Mouse (Mus musculus): Measurements from ENCODE around the gene Trmt5. TPM values are rescaled to one million over a fixed set of nuclear protein-coding genes. Genes with fewer than 3 reads are reported as not detected.

The Trmt5 gene
- polyA plus RNA-seq (2012; rRNA removed) = 13.9 and 15.7 TPM in 2 replicates

DNA sequence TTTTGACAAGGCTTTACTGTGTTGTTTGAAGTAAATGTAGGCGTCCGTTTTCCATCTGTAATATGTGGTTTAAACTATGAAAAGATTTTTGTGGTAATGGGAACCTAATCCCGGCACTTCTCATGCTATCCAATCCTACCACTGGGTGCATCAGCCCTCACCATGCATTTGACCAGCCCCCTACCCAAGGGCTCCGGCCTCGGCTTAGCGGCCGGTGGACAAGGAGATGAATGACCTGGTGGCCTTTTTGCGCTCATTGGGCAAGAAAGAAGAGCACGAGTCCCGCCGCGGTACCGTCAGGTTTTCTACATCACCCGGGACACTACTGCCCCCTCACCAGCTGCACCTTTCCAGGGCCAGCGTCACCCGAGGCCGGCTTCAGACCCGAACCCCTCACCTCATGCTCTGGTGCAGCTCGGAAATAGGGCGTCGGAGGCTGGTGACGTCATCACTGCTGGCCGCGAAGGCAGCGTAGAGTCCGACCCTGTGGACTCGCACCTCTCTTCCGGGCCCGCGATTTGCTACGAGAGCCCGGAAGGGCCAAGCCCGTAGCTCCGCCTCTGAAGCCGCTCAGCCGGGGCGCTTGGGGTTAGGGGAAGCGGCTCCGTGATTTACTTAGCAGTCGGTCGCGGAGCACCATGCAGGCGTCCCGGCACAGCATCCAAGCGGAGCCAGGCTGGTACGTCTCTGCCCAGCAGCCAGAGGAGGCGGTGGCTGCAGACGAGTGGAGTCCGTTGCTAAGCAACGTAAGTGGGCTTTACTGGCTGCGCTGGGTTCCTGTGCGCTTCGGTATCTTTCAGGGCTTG lies at the start of gene Trmt5, which contains the start of gene Slc38a6:
Gene Trmt5, minus strand, starts transcription at position 424 of the 806 bp plus-strand sequence.
Gene Slc38a6, plus strand, starts transcription at position 493 of the 806 bp plus-strand sequence.
- under 1% methylated on average over 53 of the region's 53 CpGs for WGBS

DNA sequence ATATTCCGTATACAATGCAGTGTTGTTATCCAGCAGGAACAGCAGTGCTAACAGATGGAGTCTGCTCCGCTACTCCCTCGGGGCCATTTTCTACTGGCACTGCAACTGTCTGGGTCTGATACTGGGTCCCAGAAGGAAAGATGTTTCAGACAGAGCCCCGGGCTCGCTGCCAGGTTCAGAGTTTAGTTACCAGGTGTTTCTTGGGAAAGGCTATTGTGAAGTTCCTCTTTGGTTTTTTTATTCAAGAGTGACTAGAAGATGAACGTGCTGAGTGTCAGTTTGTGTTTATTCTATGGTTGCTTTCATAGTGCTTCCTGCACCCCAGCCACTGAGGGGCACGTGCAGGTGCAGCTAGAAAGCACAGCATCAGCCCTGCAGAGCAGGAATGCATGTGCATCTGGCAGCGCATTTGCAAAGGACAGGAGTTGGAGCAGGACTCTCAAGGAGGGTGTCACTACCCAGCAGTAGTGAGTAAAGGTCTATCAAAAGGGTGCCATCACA lies 47.6 kb upstream of the Trmt5 start:
- TF ChIP-seq POLR2A (IDR thresholded peaks at IDR 0.05; ENCODE audit: borderline replicate concordance, insufficient read depth, low read length) = no peak
- TF ChIP-seq CTCF (IDR thresholded peaks at IDR 0.05; ENCODE audit: borderline replicate concordance, insufficient read depth, low read depth, low read length) = no peak
- Histone ChIP-seq H3K4me3 (replicated peaks; ENCODE audit: insufficient read depth, low read depth, low read length) (no peak overlapping the region), H3K4me1 (ENCODE audit: control insufficient read depth, insufficient read depth, low read length) (no peaks in the 10 kb centered on the region), H3K27me3 (ENCODE audit: control insufficient read depth, insufficient read depth, low read length) (no peaks in the 10 kb centered on the region), H3K27ac (ENCODE audit: insufficient read depth, low read length) (no peak overlapping the region)
- WGBS = 19% methylated on average over 8 of the region's 8 CpGs
- no peak for DNase-seq

More for the DNA sequence above, at the start of gene Trmt5, which contains the start of gene Slc38a6:
- Histone ChIP-seq H3K4me1 (ENCODE audit: control insufficient read depth, insufficient read depth, low read length) (0 out of 2 replicates have a peak, but pooled peaks cover 4% of the 10 kb centered on the region), H3K27ac (ENCODE audit: insufficient read depth, low read length) (peak within 1 kb of the TSS; percentile 23; the same call in 1 of the 2 replicates), H3K4me3 (replicated peaks; ENCODE audit: insufficient read depth, low read depth, low read length) (peak within 1 kb of the TSS; percentile 82), H3K27me3 (ENCODE audit: control insufficient read depth, insufficient read depth, low read length) (no peaks in the 10 kb centered on the region)
- DNase-seq = peak; percentile 93
- TF ChIP-seq CTCF (IDR thresholded peaks at IDR 0.05; ENCODE audit: borderline replicate concordance, insufficient read depth, low read depth, low read length) = no peak
- peak; percentile 56; the same call in 1 of the 2 replicates for TF ChIP-seq POLR2A (IDR thresholded peaks at IDR 0.05; ENCODE audit: borderline replicate concordance, insufficient read depth, low read length)

DNA sequence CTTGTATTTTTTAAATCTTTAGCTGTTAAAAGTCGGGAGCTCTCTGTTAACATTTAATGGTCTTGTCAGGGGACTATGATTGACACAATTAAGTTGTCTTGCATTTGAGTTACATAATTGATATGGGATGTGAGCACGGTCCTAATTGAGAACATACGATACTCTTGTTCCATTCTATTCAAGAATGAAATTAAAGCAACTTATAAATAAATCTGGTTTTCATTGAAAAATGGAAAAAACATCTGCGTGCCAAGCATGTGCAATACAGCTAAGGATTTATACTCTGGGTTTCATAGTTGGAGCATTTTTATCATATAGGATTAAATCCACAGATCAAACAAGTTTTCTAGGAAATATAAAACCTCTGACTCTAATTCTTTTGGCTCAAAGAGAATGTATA lies 46.2 kb upstream of the Trmt5 start:
- WGBS = 93% methylated on average over 4 of the region's 4 CpGs

DNA sequence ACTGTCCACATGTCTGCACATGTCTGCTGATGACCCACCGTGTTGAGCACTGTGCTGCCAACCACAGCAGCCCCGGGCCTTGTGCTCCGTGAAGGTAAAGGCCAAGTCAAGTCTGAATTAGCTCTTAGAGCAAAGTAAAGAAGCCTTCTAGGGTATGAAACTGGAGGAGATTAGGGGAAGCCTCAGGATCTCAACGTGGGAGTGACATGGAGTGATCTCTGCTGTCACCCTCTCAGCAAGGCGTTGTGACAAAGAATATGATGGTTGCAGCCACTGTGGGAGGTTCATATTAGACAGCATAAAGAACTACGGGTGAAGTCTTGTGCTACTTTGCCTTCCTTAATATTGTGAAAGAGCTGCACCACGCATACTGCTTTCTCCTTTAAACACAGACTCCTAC lies 43.7 kb upstream of the Trmt5 start:
- DNase-seq = no peak
- Histone ChIP-seq H3K27ac (ENCODE audit: insufficient read depth, low read length) (no peak overlapping the region), H3K27me3 (ENCODE audit: control insufficient read depth, insufficient read depth, low read length) (no peaks in the 10 kb centered on the region), H3K4me3 (replicated peaks; ENCODE audit: insufficient read depth, low read depth, low read length) (no peak overlapping the region), H3K4me1 (ENCODE audit: control insufficient read depth, insufficient read depth, low read length) (no peaks in the 10 kb centered on the region)
- no peak for TF ChIP-seq CTCF (IDR thresholded peaks at IDR 0.05; ENCODE audit: borderline replicate concordance, insufficient read depth, low read depth, low read length)
- no peak for TF ChIP-seq POLR2A (IDR thresholded peaks at IDR 0.05; ENCODE audit: borderline replicate concordance, insufficient read depth, low read length)
- 77% methylated on average over 7 of the region's 7 CpGs for WGBS

More for the DNA sequence above, 46.2 kb upstream of the Trmt5 start:
- Histone ChIP-seq H3K4me1 (ENCODE audit: control insufficient read depth, insufficient read depth, low read length) (no peaks in the 10 kb centered on the region), H3K27me3 (ENCODE audit: control insufficient read depth, insufficient read depth, low read length) (no peaks in the 10 kb centered on the region), H3K4me3 (replicated peaks; ENCODE audit: insufficient read depth, low read depth, low read length) (no peak overlapping the region), H3K27ac (ENCODE audit: insufficient read depth, low read length) (no peak overlapping the region)
- no peak for TF ChIP-seq CTCF (IDR thresholded peaks at IDR 0.05; ENCODE audit: borderline replicate concordance, insufficient read depth, low read depth, low read length)
- TF ChIP-seq POLR2A (IDR thresholded peaks at IDR 0.05; ENCODE audit: borderline replicate concordance, insufficient read depth, low read length) = no peak
- no peak for DNase-seq

DNA sequence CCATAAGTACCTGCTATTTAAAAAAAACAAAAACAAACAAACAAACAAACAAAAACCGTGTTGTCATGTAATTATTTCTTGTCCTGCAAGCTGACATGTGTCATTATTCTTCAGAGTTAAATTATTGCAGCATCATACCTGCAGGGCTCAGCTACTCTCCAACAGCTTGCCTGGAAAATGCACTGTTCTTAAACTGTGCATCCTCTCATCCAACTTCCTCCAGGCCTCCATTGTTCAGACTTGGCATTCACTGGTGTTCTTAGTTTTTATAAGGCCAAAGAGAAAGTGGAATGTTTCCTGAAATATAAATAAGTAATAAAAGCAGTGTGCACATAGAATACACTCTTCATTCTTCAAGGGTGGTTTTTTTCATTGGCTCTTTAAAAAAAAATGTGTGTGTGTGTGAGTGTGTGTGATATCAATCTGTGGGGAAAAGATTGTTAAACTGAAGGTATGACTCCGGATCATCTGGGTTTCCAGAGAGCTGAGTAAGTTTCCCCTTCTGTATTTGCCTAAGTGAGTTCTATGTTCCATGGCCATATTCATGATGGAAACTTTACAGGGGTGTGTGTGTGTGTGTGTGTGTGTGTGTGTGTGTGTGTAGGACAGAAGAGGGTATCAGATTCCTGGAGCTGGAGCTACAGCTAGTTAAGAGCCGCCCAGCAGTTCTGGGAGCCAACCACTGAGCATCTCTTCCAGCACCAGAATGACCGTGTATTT lies 42.1 kb upstream of the Trmt5 start:
- Histone ChIP-seq H3K27ac (ENCODE audit: insufficient read depth, low read length) (no peak overlapping the region), H3K4me3 (replicated peaks; ENCODE audit: insufficient read depth, low read depth, low read length) (no peak overlapping the region), H3K4me1 (ENCODE audit: control insufficient read depth, insufficient read depth, low read length) (no peaks in the 10 kb centered on the region), H3K27me3 (ENCODE audit: control insufficient read depth, insufficient read depth, low read length) (no peaks in the 10 kb centered on the region)
- WGBS = 85% methylated on average over 4 of the region's 4 CpGs
- no peak for DNase-seq
- no peak for TF ChIP-seq POLR2A (IDR thresholded peaks at IDR 0.05; ENCODE audit: borderline replicate concordance, insufficient read depth, low read length)
- no peak for TF ChIP-seq CTCF (IDR thresholded peaks at IDR 0.05; ENCODE audit: borderline replicate concordance, insufficient read depth, low read depth, low read length)

DNA sequence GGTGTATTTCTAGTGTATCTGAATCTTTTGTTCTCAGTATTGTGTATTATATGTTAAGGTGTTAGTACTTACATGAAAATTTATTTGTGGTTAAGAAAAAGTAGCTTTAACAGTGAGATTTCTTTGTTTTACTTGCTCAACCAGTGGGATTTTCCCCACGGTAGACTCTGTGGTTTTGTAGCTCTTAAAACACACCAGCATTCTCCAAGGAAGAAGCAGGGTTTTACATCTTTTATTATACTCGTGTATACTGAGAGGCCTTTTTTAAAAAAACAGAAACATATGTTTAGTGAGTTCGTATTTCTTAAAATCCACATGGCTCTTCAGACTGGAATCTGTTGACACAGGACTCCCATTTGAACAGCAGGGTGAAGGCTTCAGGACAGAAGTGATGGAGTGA lies 40.9 kb upstream of the Trmt5 start:
- Histone ChIP-seq H3K4me1 (ENCODE audit: control insufficient read depth, insufficient read depth, low read length) (no peaks in the 10 kb centered on the region), H3K27ac (ENCODE audit: insufficient read depth, low read length) (no peak overlapping the region), H3K27me3 (ENCODE audit: control insufficient read depth, insufficient read depth, low read length) (no peaks in the 10 kb centered on the region), H3K4me3 (replicated peaks; ENCODE audit: insufficient read depth, low read depth, low read length) (no peak overlapping the region)
- TF ChIP-seq CTCF (IDR thresholded peaks at IDR 0.05; ENCODE audit: borderline replicate concordance, insufficient read depth, low read depth, low read length) (no peak), POLR2A (IDR thresholded peaks at IDR 0.05; ENCODE audit: borderline replicate concordance, insufficient read depth, low read length) (no peak)
- WGBS = 83% methylated on average over 3 of the region's 3 CpGs
- DNase-seq = no peak

DNA sequence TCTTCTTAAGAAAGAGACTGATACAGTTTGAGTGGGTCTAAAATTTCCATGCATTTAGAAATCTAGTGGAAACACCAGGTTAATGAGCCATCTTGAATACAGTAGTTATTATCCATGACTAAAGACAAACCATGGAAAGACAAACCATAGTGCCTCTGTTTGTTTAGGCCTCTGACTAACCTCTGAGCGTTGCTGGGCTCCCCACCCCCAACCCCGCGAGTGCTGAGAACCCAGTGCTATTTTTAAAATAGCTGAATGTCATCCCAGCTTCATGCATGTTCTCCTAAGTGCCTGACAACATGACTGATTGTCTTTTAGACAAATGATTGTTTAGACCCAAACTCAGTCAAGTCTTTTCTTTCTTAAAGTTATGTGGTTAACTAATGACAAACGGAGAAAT lies 39.1 kb upstream of the Trmt5 start:
- DNase-seq = no peak
- H3K27me3 ChIP-seq (ENCODE audit: control insufficient read depth, insufficient read depth, low read length) = no peaks in the 10 kb centered on the region
- H3K4me1 ChIP-seq (ENCODE audit: control insufficient read depth, insufficient read depth, low read length) = no peaks in the 10 kb centered on the region
- H3K4me3 ChIP-seq (replicated peaks; ENCODE audit: insufficient read depth, low read depth, low read length) = no peak overlapping the region
- H3K27ac ChIP-seq (ENCODE audit: insufficient read depth, low read length) = no peak overlapping the region
- TF ChIP-seq CTCF (IDR thresholded peaks at IDR 0.05; ENCODE audit: borderline replicate concordance, insufficient read depth, low read depth, low read length) = no peak
- no peak for TF ChIP-seq POLR2A (IDR thresholded peaks at IDR 0.05; ENCODE audit: borderline replicate concordance, insufficient read depth, low read length)
- 64% methylated on average over 4 of the region's 4 CpGs for WGBS

All from cerebellum, adult 2 months (tissue).